ENCODE assay signal across 18 mouse cellular contexts in genomic region chr17:67916901-67917300, GRCm38 (mm10).
DNase-seq lines count a peak whose midpoint lies in the region; ATAC-seq and TF ChIP-seq lines count a peak whose summit lies in the region.
"Had no signal": no experiment of that assay in that cellular context is flagged by ENCODE, and none has a peak within 500 bp of the region (broad histone marks: within the 10 kb centered on the region; RNA-seq: fewer than 3 reads in every experiment).

No protein-coding gene starts in this region.

- WGBS in lung, postnatal 0 days, result 58% methylated on average over 2 of the region's 2 CpGs
- WGBS in lung, adult 2 months, result 53% methylated on average over 2 of the region's 2 CpGs

- H3K4me3 ChIP-seq in lung, postnatal 0 days (ENCODE audit: low read depth, low read length), result no peak overlapping the region
- no peak overlapping the region for H3K4me3 ChIP-seq in lung, adult 2 months (replicated peaks; ENCODE audit: extremely low read depth, low read depth, low read length)
- no peak overlapping the region for H3K4me3 ChIP-seq in ES-E14 (ENCODE audit: insufficient read depth in 1 of 2, low read depth in 1 of 2, low read length in 2 of 2, poor library complexity in 1 of 2, severe bottlenecking in 1 of 2)
- H3K4me3 ChIP-seq: embryonic facial prominence, embryonic 10.5 days; embryonic facial prominence, embryonic 12.5 days; forebrain, embryonic 13.5 days; forebrain, embryonic 15.5 days had no signal

- ATAC-seq in lung, postnatal 0 days, result peak; percentile 16; the same call in 1 of the 2 replicates
- ATAC-seq: activated CD4-positive, CD25-positive, alpha-beta regulatory T cell, adult 4 months; forebrain, embryonic 13.5 days; forebrain, embryonic 15.5 days; forebrain, postnatal 0 days had no signal

- H3K27me3 ChIP-seq in lung, postnatal 0 days (replicated peaks; ENCODE audit: insufficient read depth, low read length), result no peaks in the 10 kb centered on the region
- H3K27me3 ChIP-seq: embryonic facial prominence, embryonic 12.5 days; forebrain, embryonic 13.5 days; forebrain, embryonic 15.5 days had no signal

- H3K4me1 ChIP-seq in lung, postnatal 0 days (ENCODE audit: insufficient read depth, low read depth, low read length), result 0 out of 2 replicates have a peak, but pooled peaks cover 4% of the 10 kb centered on the region
- H3K4me1 ChIP-seq in lung, adult 2 months (ENCODE audit: control insufficient read depth, insufficient read depth, low read length), result no peaks in the 10 kb centered on the region
- H3K4me1 ChIP-seq in ES-E14 (ENCODE audit: control insufficient read depth in 2 of 2, insufficient read depth in 2 of 2, low read length in 2 of 2, poor library complexity in 1 of 2), result 0 out of 4 replicates have a peak, but pooled peaks cover 3% of the 10 kb centered on the region in 2 experiments
- H3K4me1 ChIP-seq: forebrain, embryonic 13.5 days; forebrain, embryonic 15.5 days had no signal

- H3K36me3 ChIP-seq in lung, postnatal 0 days (ENCODE audit: insufficient read depth, low read length), result no peaks in the 10 kb centered on the region
- H3K36me3 ChIP-seq in ES-E14 (ENCODE audit: control insufficient read depth, insufficient read depth, low read length, poor library complexity, severe bottlenecking), result no peaks in the 10 kb centered on the region
- H3K36me3 ChIP-seq: forebrain, embryonic 15.5 days had no signal

- H3K9ac ChIP-seq in lung, postnatal 0 days (replicated peaks; ENCODE audit: low read depth), result no peak overlapping the region
- no peak overlapping the region for H3K9ac ChIP-seq in ES-E14 (ENCODE audit: insufficient read depth, low read depth, low read length, poor library complexity, severe bottlenecking)
- H3K9ac ChIP-seq: embryonic facial prominence, embryonic 12.5 days; forebrain, embryonic 13.5 days; forebrain, embryonic 15.5 days; forebrain, postnatal 0 days had no signal

- H3K27ac ChIP-seq in lung, postnatal 0 days (ENCODE audit: low read length), result no peak overlapping the region
- H3K27ac ChIP-seq in ES-E14 (ENCODE audit: insufficient read depth, low read depth, low read length, poor library complexity, severe bottlenecking), result no peak overlapping the region
- H3K27ac ChIP-seq: embryonic facial prominence, embryonic 10.5 days; embryonic facial prominence, embryonic 12.5 days; forebrain, embryonic 13.5 days; forebrain, embryonic 15.5 days had no signal

- DNase-seq in lung, postnatal 0 days (ENCODE audit: low spot score), result peak; percentile 17
- no peak for DNase-seq in lung, adult 2 months
- DNase-seq in ES-CJ7 (ENCODE audit: low read depth, low spot score), result peak; percentile 44
- peak; percentile 27 for DNase-seq in ES-E14 (ENCODE audit: low read depth, low spot score)
- peak; percentile 74 for DNase-seq in ZHBTc4 (ENCODE audit: low read depth, low spot score)
- DNase-seq in T-cell, adult 2 months (ENCODE audit: low spot score), result no peak
- no peak for DNase-seq in spleen, postnatal 4 days (ENCODE audit: low spot score in 2 of 2)
- DNase-seq: adrenal gland, adult 8-10 months; adrenal gland, postnatal 14 days; adrenal gland, postnatal 36 days; cerebellum, postnatal 10 days; cerebellum, postnatal 25 days; forebrain, postnatal 0 days had no signal

- H3K4me2 ChIP-seq in lung, postnatal 0 days (replicated peaks; ENCODE audit: low read depth, low read length), result no peak overlapping the region
- H3K4me2 ChIP-seq: embryonic facial prominence, embryonic 12.5 days; forebrain, embryonic 13.5 days; forebrain, embryonic 15.5 days had no signal

- no peak for TF ChIP-seq POLR2A in lung, adult 2 months (IDR thresholded peaks at IDR 0.05; ENCODE audit: borderline replicate concordance, extremely low read depth, low read depth, low read length)

- no peak for TF ChIP-seq CTCF in lung, postnatal 0 days (IDR thresholded peaks at IDR 0.05)
- TF ChIP-seq CTCF in lung, adult 2 months (IDR thresholded peaks at IDR 0.05; ENCODE audit: insufficient read depth, low read length), result no peak

- in situ Hi-C loops in ES-E14 (cut with MboI; ENCODE audit: low sequenced_read_pairs in 2 of 2, unreplicated experiment in 2 of 2), result loop anchor here in 1 of 2 experiments (25.0 kb wide), 1 partner anchor 920 kb away; the partner anchor contains the start of gene Tmem200c

- no peaks in the 10 kb centered on the region for H3K9me3 ChIP-seq in lung, postnatal 0 days (ENCODE audit: low read length)
- H3K9me3 ChIP-seq in ES-E14 (ENCODE audit: control insufficient read depth, insufficient read depth, low read depth, low read length), result no peaks in the 10 kb centered on the region
- H3K9me3 ChIP-seq: embryonic facial prominence, embryonic 10.5 days; embryonic facial prominence, embryonic 12.5 days; forebrain, embryonic 13.5 days; forebrain, embryonic 15.5 days had no signal

- TF ChIP-seq EP300 in lung, postnatal 0 days (IDR thresholded peaks at IDR 0.05), result no peak

TF ChIP-seq in ES-E14, 5 proteins besides CTCF, POLR2A, EP300 and RAD21:
- TF ChIP-seq MAFK (IDR thresholded peaks at IDR 0.05; ENCODE audit: insufficient read depth, low read depth, low read length), result no peak

Comparison
In these comparisons a context has a peak if more than half of its experiments do, and no peak if none do; other contexts are left out.
1. DNase-seq: peak in lung, postnatal 0 days (single experiment), ES-CJ7 (single experiment), ES-E14 (single experiment) and ZHBTc4 (single experiment); none in lung, adult 2 months (single experiment), T-cell, adult 2 months (single experiment) and spleen, postnatal 4 days (0 of 2).